Mouse (Mus musculus) midbrain, embryonic 16.5 days (tissue): ENCODE measurements around the gene Gm8298. TPM values are rescaled to one million over a fixed set of nuclear protein-coding genes. Genes with fewer than 3 reads are reported as not detected.
"Not testable (repeated sequence)": the region's sequence is repeated elsewhere in the genome, so short reads cannot be mapped to it uniquely, and the experiment has no call there.

Experiments used
- ATAC-seq: fragments of 200-750 bp; cut with Nextera tagmentation; 2 replicates; pipeline ENCODE4 v1.8.0; 2017; ENCODE audit warnings: moderate TSS enrichment
- H3K27ac ChIP-seq: fragments of 300-500 bp; sonication (generic); 2 replicates; pipeline ENCODE4 v1.5.1; 2014; ENCODE audit warnings: mild to moderate bottlenecking, low read length, mixed read lengths
- H3K27me3 ChIP-seq: fragments of 300-500 bp; sonication (generic); 2 replicates; pipeline ENCODE4 v1.6.1; 2014; ENCODE audit warnings: low read depth, low read length, mixed read lengths; ENCODE audit not compliant: control insufficient read depth, insufficient read depth
- H3K36me3 ChIP-seq: fragments of 300-500 bp; sonication (generic); 2 replicates; pipeline ENCODE4 v1.6.1; 2014; ENCODE audit warnings: mild to moderate bottlenecking, low read length, moderate library complexity, mixed read lengths; ENCODE audit not compliant: control insufficient read depth, insufficient read depth
- H3K4me1 ChIP-seq: fragments of 300-500 bp; sonication (generic); 2 replicates; pipeline ENCODE4 v1.6.1; 2014; ENCODE audit warnings: mild to moderate bottlenecking, low read length, mixed read lengths; ENCODE audit not compliant: control insufficient read depth, insufficient read depth
- H3K4me2 ChIP-seq: fragments of 300-500 bp; sonication (generic); 2 replicates; pipeline ENCODE4 v1.6.1; 2014; ENCODE audit warnings: mild to moderate bottlenecking, low read length, mixed read lengths
- H3K4me3 ChIP-seq: fragments of 300-500 bp; sonication (generic); 2 replicates; pipeline ENCODE4 v1.5.1; 2014; ENCODE audit warnings: low read depth, mild to moderate bottlenecking, low read length, moderate library complexity, mixed read lengths
- H3K9ac ChIP-seq: fragments of 300-500 bp; sonication (generic); 2 replicates; pipeline ENCODE4 v1.6.1; 2014; ENCODE audit warnings: low read depth, low read length, mixed read lengths
- H3K9me3 ChIP-seq: fragments of 300-500 bp; sonication (generic); replicated peaks from 2 replicates; pipeline ENCODE4 v1.6.1; 2014; ENCODE audit warnings: mild to moderate bottlenecking, low read length, mixed read lengths; ENCODE audit not compliant: control insufficient read depth, poor library complexity, severe bottlenecking
- WGBS: fragments of 180-500 bp; shearing (Covaris S2); extraction: QIAGEN DNeasy Blood & Tissue Kit; methylation state at CpG from one replicate; pipeline ENCODE4 v1.1.7; 2014; 5-methylcytosine and 5-hydroxymethylcytosine counted together
- polyA plus RNA-seq: library from polyadenylated mRNA; unstranded; fragments of >200 nt; fragmentation: Nextera tagmentation; extraction: Ambion mirVana; gene quantifications from 2 replicates; pipeline ENCODE4 v1.2.1, GENCODE M21; 2015

Gm8298 gene
- not detected in 2 replicates for polyA plus RNA-seq

DNA sequence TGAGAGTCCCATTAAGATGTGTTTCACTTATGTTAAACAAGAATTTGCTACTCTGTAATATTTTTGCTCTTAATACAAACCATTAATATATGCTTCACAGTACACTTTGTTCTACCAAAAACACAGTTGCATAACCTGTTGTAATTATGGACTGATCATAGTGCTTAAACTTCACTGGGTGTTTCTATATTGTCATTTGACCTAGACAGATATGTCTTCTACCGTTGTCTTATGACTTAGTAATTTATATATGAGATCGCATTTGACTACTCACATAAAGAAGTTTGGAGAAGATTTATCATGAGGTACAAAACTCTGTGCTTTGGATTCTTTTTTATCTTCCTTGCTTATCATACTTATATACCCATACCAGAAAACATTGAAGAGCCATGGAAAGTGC lies at the start of gene Gm8298:
Gm8298 (plus strand) TSS at position 301 of the 400 bp plus-strand sequence.
- no peak within 1 kb of the TSS for H3K4me2 ChIP-seq
- H3K36me3 ChIP-seq: no peaks in the 10 kb centered on the region
- H3K9me3 ChIP-seq: no peaks in the 10 kb centered on the region
- H3K4me1 ChIP-seq: no peaks in the 10 kb centered on the region
- ATAC-seq: no peak
- H3K9ac ChIP-seq: no peak within 1 kb of the TSS
- 92% methylated on average over 2 of the region's 2 CpGs for WGBS
- no peak within 1 kb of the TSS for H3K27ac ChIP-seq
- no peaks in the 10 kb centered on the region for H3K27me3 ChIP-seq
- no peak within 1 kb of the TSS for H3K4me3 ChIP-seq

DNA sequence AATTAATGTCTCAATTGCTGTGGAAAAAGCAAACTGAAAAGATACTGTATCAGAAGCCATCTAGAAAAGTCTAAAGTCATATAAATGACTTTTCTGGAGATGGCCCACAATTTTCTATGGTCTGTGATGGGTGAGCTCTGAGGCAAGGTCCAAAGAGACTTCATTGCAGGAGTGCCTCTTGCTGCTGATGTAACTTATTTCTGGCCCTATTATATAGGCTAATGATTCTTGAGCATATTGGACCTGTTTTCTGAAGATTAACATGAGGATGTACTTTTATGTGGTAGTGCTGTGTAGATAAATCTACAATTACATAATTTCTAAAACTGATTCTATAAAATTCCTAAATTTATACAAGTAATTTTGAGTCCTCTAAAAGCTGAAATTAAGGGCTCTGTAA lies 47.7 kb upstream of the Gm8298 start:
- no peak overlapping the region for H3K9ac ChIP-seq
- ATAC-seq: no peak
- no peak overlapping the region for H3K4me3 ChIP-seq
- no peaks in the 10 kb centered on the region for H3K27me3 ChIP-seq
- H3K4me2 ChIP-seq: no peak overlapping the region
- no peak overlapping the region for H3K27ac ChIP-seq
- H3K4me1 ChIP-seq: no peaks in the 10 kb centered on the region
- H3K36me3 ChIP-seq: no peaks in the 10 kb centered on the region
- H3K9me3 ChIP-seq: no peaks in the 10 kb centered on the region

- H3K9me3 ChIP-seq: no peaks in the 10 kb centered on the region
- no peaks in the 10 kb centered on the region for H3K36me3 ChIP-seq
- peak; percentile 67; the same call in 1 of the 2 replicates for ATAC-seq
- H3K4me2 ChIP-seq: no peak overlapping the region
- H3K27ac ChIP-seq: no peak overlapping the region
- H3K9ac ChIP-seq: no peak overlapping the region
- WGBS: 19% methylated on average over 2 of the region's 2 CpGs
- H3K4me3 ChIP-seq: no peak overlapping the region
- H3K4me1 ChIP-seq: no peaks in the 10 kb centered on the region
- H3K27me3 ChIP-seq: no peaks in the 10 kb centered on the region
Measured at GRCm38 (mm10) chr3:59870765-59871164, 9.9 kb downstream of the Gm8298 start.

DNA sequence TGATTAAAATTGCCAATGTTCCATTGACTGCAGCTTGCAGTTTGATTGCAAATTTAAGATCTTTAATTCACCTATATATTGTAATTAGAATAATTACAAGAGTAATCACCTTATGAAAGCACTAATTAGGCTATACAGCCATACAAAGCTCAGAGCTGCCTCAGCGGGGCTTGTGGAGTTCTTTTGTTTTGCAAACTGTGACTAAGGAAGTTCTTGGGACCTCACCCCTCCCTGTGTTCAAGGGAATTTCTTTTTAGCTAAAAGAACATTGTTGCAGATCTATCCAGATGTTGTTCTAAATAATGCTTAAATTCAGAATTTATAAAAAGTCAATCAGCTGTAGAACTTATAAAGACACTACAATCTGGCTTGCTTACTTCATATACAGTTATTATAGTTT lies 16.8 kb downstream of the Gm8298 start:
- ATAC-seq: not testable (repeated sequence)

GRCm38 (mm10) chr3:59879801-59880554 lies 19.1 kb downstream of the Gm8298 start:
- H3K9ac ChIP-seq, H3K36me3 ChIP-seq, H3K27ac ChIP-seq, H3K4me3 ChIP-seq, H3K27me3 ChIP-seq, H3K4me1 ChIP-seq, H3K9me3 ChIP-seq, ATAC-seq, H3K4me2 ChIP-seq: not testable (repeated sequence)
- WGBS: 73% methylated on average over 7 of the region's 7 CpGs

More for the DNA sequence above, 16.8 kb downstream of the Gm8298 start:
- not testable (repeated sequence) for H3K4me1 ChIP-seq, H3K27ac ChIP-seq, H3K36me3 ChIP-seq, H3K4me2 ChIP-seq, H3K4me3 ChIP-seq, H3K27me3 ChIP-seq, H3K9me3 ChIP-seq, H3K9ac ChIP-seq
- WGBS: 26% methylated on average over 1 of the region's 1 CpGs

- Histone ChIP-seq H3K4me3 (no peak overlapping the region), H3K4me1 (no peaks in the 10 kb centered on the region), H3K27me3 (no peaks in the 10 kb centered on the region), H3K9me3 (no peaks in the 10 kb centered on the region), H3K9ac (no peak overlapping the region), H3K27ac (no peak overlapping the region), H3K36me3 (no peaks in the 10 kb centered on the region), H3K4me2 (no peak overlapping the region)
- WGBS: 86% methylated on average over 2 of the region's 2 CpGs
- ATAC-seq: no peak
Measured at GRCm38 (mm10) chr3:59893276-59893675, 32.4 kb downstream of the Gm8298 start.

DNA sequence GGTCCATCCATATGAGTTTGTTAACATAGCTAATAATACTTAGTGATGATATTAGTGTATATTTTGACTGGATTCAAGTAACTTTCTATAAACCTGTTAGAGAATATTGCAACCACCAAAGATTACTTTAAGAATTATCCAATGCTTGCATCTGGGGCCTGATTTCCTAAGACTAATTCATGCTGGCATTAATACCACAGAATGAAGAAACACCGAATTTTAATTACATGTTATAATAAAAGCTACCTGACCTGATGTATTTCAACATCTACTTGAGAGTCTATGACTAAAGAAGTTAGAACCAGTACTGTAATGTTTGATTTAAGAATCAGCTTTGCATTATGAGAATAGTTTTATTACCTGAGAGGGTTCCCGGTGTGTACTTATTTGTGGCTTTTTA lies 64.1 kb downstream of the Gm8298 start, which contains the start of gene C130079G13Rik:
C130079G13Rik (plus strand) TSS at position 301 of the 400 bp plus-strand sequence.
- Histone ChIP-seq H3K4me3 (no peak within 1 kb of the TSS), H3K27ac (no peak within 1 kb of the TSS), H3K4me1 (no peaks in the 10 kb centered on the region), H3K9ac (no peak within 1 kb of the TSS), H3K36me3 (no peaks in the 10 kb centered on the region), H3K4me2 (no peak within 1 kb of the TSS), H3K27me3 (no peaks in the 10 kb centered on the region), H3K9me3 (no peaks in the 10 kb centered on the region)
- no peak for ATAC-seq
- 91% methylated on average over 2 of the region's 2 CpGs for WGBS

Other genes starting within 250 kb of the Gm8298 start
- gene Gm5538, start 131.3 kb upstream of the Gm8298 start, polyA plus RNA-seq: not detected in 2 replicates
- not detected in 2 replicates for gene C130079G13Rik, start 64.2 kb downstream of the Gm8298 start, polyA plus RNA-seq
- gene Aadacl2, start 145.7 kb downstream of the Gm8298 start, polyA plus RNA-seq: not detected in 2 replicates
- not detected in 2 replicates for gene Aadac, start 164.7 kb downstream of the Gm8298 start, polyA plus RNA-seq
- not detected in 2 replicates for gene Sucnr1, start 220.8 kb downstream of the Gm8298 start, polyA plus RNA-seq